Mouse (Mus musculus): ENCODE measurements around the gene Rnf25.

Rnf25 gene

DNA sequence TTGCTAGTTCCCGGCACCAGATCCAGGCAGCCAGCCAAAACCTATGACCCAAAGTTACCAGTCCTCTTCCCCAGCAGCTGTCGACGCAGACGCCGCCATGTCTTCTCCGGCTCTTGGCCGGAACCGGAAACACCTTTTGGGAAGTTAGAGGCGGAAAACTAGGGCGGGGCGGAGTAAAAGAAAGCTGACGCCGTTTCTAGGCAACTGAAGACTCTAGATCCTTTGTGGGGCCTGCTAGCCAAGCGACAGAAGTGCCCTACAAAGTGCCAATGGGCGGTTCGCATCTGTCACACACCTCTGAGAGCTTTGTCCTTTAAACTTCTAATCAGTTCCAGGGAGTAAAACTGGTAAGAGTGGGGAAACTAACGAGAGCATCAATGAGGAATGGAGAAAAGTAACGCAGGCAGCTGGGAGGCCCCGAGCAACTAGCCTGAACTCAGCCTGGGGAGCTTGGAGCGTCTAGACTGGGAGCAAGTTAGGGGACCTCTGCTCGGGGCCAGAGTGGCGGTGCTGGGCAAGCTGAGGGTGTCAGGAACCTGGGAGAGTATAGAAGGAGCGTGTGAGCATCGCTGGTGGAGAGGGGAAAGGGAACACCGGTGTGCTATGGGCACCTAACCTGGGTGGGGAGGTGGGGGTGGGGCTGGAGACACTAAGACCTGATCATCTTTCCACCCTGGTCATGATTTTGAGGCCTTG, at the start of gene Rnf25, which contains the start of gene Stk36:
Gene Rnf25, minus strand, starts transcription at position 131 of the 696 bp plus-strand sequence.
Gene Stk36, plus strand, starts transcription at position 179 of the 696 bp plus-strand sequence.
- peak; percentile 91 for ATAC-seq (ENCODE audit: insufficient number of reproducible peaks, low FRiP score, low TSS enrichment)

DNA sequence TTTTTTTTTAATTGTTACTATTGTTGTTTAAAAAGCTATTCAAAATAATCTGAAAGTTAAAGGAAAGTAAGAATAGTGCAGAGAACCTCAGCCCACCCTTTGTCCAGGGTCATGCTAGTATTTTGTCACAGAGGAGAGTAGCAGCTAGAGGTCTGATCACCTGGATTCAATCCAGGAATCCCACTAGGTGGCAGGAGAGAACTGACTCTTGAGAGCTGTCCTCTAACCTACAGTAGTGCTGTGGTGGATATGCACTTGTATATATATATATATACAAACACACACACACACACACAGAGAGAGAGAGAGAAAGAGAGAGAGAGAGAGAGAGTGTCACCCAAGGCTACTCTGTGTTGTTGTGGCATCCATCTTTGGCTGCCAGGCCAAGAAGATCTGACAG, 42.7 kb upstream of the Rnf25 start:
- no peak for ATAC-seq (ENCODE audit: insufficient number of reproducible peaks, low FRiP score, low TSS enrichment)

GRCm38 (mm10) chr1:74643524-74643923, 42.3 kb upstream of the Rnf25 start:
- ATAC-seq (ENCODE audit: insufficient number of reproducible peaks, low FRiP score, low TSS enrichment) = no peak

DNA sequence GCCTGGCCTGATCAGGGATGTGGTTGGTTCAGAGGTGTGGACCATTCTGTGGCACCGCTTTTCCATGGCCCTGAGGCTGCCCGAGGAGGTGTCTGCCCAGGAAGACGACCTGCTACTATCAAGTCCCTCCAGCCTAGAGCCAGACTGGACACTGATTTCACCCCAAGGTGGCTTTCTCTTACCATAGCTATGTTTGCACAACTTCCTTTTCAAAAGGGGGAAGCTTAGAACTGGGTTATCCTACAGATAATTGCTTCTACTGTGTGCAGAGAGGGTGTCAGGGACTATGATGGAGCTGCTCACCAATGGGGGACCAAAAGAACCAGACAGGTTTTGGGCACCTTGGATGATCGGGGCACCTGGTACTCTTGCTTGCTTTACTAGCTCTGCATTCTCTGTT, 31.5 kb upstream of the Rnf25 start:
- ATAC-seq (ENCODE audit: insufficient number of reproducible peaks, low FRiP score, low TSS enrichment) = no peak

DNA sequence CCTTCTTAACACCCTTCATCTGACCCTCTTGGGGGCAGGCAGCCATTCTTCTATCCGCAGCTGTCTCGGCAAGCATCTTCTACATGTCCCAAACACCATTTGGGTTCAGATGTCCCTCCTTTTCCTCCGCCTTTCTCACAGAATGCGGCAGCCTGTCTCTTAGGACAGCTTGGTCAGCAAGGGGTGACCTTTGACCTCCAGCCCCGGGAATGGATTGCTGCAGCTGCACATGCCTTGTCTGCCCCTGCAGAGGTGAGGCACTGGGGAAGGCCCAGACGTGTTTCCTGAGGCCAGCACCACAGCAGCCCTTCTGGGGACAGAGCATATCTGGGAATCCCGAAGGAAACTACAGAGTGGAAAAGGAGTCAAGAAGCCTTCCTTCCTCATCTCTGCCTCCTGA, 26.8 kb upstream of the Rnf25 start:
- ATAC-seq (ENCODE audit: insufficient number of reproducible peaks, low FRiP score, low TSS enrichment) = no peak

GRCm38 (mm10) chr1:74626076-74626475, 24.9 kb upstream of the Rnf25 start:
- ATAC-seq (ENCODE audit: insufficient number of reproducible peaks, low FRiP score, low TSS enrichment) = no peak

DNA sequence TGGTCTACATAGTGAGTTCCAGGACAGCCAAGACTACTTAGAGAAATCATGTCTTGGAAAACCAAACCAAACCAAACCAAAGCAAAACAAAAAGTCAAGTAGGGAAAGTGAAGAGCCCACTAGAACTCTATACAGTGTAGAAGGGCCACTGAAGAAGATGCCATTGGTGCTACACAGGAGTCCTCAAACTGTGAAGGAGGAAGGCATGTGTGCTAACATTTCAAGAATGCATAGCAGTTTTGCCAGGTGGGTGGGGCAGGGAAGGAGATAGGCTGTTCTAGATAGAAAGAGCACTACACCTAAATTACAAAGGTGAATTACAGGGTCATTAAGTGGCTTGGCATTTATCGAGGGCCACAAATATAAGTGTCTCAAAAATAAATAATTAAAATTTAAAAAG, 23.0 kb upstream of the Rnf25 start:
- no peak for ATAC-seq (ENCODE audit: insufficient number of reproducible peaks, low FRiP score, low TSS enrichment)

GRCm38 (mm10) chr1:74600501-74601266, 513 bp downstream of the Rnf25 start:
- ATAC-seq (ENCODE audit: insufficient number of reproducible peaks, low FRiP score, low TSS enrichment) = no peak; the same call in none of the 2 replicates

- no peak for ATAC-seq (ENCODE audit: insufficient number of reproducible peaks, low FRiP score, low TSS enrichment)
Measured at GRCm38 (mm10) chr1:74594434-74594833, 6.8 kb downstream of the Rnf25 start.

DNA sequence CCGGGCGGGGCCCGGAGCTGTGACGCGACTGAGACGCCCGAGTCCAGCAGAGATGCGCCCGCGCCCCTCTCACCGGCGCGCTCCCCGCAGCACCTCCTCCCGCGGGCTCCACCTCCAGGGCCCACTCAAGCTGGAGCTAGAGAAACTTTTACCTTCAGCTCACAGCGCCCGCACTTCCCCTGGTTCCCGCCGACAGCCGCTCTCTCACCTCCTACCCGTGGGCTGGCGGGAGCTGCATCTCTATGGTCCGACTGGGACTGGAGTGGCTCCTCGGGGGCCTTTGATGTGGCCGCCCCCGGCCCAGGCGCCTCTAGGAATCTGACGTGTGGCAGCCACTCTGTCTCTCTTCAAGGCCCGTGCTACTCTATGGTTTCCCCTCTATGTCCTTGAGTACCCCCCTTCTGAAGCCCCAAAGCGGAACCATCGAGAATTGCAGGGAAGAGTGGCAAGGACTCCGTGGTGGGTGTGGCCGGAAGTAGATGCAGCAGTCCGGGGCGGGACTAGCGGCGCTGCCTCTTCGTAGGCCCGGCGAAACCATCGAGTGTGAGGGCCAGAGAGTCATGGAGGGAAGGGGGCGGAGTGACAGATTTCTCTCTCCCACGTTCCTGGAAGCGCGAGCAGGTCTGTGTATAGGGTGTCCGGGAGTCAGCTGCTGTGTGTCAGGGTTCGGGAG, 13.3 kb downstream of the Rnf25 start, which contains the start of the genes Zfp142 and Bcs1l:
Gene Zfp142, minus strand, starts transcription at position 474 of the 673 bp plus-strand sequence.
Gene Bcs1l, plus strand, starts transcription at position 517 of the 673 bp plus-strand sequence.
- peak; percentile 96 for ATAC-seq (ENCODE audit: insufficient number of reproducible peaks, low FRiP score, low TSS enrichment)

- peak; percentile 4; the same call in 1 of the 2 replicates for ATAC-seq (ENCODE audit: insufficient number of reproducible peaks, low FRiP score, low TSS enrichment)
Measured at GRCm38 (mm10) chr1:74587233-74587772, 13.9 kb downstream of the Rnf25 start.

- no peak for ATAC-seq (ENCODE audit: insufficient number of reproducible peaks, low FRiP score, low TSS enrichment)
Measured at GRCm38 (mm10) chr1:74584616-74585398, 16.4 kb downstream of the Rnf25 start.

GRCm38 (mm10) chr1:74582621-74583020, 18.6 kb downstream of the Rnf25 start:
- ATAC-seq (ENCODE audit: insufficient number of reproducible peaks, low FRiP score, low TSS enrichment) = no peak

GRCm38 (mm10) chr1:74569739-74570719, 31.2 kb downstream of the Rnf25 start:
- ATAC-seq (ENCODE audit: insufficient number of reproducible peaks, low FRiP score, low TSS enrichment) = no peak

DNA sequence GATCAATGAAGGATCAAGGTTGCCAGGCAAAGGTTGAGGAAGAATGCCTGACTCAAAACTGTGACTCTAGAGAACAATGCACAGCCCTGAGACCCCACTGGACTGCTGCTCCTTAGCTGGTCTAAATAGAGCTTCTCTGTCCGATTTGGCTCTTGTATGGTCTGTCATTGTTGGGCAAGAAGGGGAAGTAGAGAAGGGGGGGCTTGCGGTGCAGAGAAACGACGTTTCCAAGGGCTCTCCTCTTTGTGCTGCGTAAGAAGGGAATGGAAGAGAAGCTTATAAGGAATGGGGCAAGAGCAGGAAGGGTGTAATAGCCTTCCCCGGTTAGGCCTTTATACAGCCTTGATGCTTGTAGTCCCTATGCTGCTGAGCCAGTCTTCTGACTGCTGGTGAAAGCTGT, 35.4 kb downstream of the Rnf25 start:
- ATAC-seq (ENCODE audit: insufficient number of reproducible peaks, low FRiP score, low TSS enrichment) = no peak

DNA sequence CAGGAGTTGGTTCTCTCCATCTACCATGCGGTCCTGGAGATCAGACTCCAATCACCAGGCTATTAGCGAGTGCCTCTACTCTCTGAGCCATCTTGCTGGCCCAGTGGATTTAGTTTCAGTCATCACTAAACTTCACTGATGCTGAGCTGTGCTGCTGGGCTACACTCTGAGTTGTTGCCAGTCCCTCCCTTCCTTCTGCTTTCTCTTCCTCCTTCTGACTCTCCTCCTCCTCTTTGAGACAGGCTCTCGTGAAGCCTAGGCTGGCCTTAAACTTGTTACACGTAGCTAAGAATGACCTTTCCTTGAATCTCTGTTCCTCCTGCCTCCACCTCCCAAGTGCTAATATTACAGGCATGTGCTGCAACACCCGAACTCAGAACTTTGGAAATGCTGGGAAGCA, 42.1 kb downstream of the Rnf25 start:
- no peak for ATAC-seq (ENCODE audit: insufficient number of reproducible peaks, low FRiP score, low TSS enrichment)

- no peak for ATAC-seq (ENCODE audit: insufficient number of reproducible peaks, low FRiP score, low TSS enrichment)
Measured at GRCm38 (mm10) chr1:74544184-74544583, 57.0 kb downstream of the Rnf25 start, which contains the start of gene Usp37. TSS of gene Usp37 (minus strand) at chr1:74544284.

Data from cerebellum, adult (tissue).